Mouse (Mus musculus) frontal cortex, adult (tissue): ENCODE measurements around the gene Tmem252.
"Not testable (repeated sequence)": the region's sequence is repeated elsewhere in the genome, so short reads cannot be mapped to it uniquely, and the experiment has no call there.

ENCODE experiments used
- ATAC-seq: cut with Nextera tagmentation; 2 replicates; pipeline ENCODE4 v1.9.2; 2017; ENCODE audit warnings: mild to moderate bottlenecking, moderate library complexity, mixed read lengths; ENCODE audit not compliant: low TSS enrichment

Gene Tmem252

DNA sequence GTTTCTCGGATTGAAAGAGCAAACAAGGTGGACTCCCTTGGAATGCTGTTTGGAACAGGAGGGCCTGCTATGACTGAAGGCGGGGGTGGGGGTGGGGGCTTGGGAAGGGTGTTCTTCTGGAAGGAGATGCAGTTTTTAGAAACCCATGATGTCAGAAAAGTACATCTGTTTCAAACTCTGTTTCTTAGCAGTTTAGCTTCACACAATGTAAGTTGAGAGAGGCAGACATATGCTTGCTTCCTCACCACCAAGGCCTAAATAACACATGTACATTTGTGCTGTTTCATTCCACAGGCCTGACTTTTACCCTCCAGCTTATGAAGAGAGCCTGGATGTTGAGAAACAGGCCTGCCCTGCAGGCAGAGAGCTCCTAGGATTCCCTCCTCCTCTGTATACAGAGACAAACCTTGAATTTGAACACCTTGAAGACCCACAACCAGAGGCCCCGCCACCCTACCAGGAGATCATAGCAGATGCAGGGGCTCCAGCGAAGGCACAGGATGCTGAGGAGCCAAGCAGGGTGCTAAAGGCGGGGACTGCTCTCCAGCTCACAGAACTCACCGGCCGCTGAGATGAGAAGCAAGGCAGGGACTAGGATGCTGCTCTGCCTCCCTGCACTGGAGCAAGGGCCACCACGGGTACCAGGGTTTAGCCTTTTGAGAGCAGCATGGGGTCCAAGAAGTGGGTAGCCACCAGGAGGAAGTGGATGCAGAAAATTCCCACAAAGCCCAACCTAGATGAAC, 3.6 kb downstream of the Tmem252 start:
- ATAC-seq, result peak; percentile 94

DNA sequence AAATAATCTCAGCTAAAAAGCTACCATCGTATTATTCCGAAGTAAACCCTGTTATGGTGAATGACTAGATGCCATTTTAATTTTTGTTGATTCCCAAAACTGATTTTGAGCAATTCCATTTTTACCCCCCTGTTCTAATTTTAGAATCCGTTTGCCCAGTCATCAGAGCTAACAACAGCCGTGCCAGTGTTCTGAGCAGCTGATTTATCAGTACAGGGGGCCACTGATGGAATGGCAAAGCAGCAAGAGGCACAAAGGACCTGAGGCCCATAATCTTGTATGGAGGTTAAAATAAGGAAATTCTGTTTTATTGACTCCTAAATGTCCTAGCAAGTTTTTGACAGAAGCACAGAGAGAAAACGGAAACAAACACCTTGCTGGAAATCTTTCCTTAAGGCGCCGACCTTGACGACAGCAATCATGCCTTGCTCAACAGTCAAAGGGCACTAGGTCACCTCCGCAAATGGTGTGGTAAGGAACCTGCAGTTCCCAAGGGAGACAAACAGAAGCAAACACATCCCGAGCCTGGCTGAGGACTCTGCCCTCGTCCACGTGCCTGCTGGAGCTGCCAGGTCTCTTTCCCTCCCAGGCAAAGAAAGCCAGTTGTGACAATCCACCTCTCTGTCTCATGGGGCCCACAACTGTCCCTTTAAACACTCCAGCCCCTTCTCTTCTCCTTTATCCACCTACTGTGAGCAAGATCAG, 9.4 kb downstream of the Tmem252 start:
- ATAC-seq, result no peak

- ATAC-seq, result no peak
Observed at GRCm38 (mm10) chr19:24686411-24686810, 12.6 kb downstream of the Tmem252 start.

- no peak for ATAC-seq
Observed at GRCm38 (mm10) chr19:24688327-24688726, 14.5 kb downstream of the Tmem252 start.

DNA sequence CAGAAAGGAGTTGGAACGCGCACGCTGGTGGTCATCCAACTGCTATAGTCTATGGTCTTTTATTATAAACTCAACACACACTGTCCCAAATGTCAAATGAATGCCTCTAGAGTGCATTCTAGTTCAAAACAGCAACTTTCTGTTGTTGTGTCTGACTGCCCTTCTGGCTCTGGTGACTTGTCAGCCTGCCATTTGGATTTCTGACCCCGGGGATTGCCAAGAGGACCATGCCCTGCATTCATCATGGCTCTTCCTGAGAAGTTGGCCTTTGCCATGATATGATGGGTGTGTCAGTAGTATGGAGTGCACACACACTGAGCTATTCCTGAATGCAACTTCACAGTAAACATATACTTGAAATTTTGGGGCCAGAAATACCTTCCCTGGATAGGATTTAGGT, 15.7 kb downstream of the Tmem252 start:
- no peak for ATAC-seq

DNA sequence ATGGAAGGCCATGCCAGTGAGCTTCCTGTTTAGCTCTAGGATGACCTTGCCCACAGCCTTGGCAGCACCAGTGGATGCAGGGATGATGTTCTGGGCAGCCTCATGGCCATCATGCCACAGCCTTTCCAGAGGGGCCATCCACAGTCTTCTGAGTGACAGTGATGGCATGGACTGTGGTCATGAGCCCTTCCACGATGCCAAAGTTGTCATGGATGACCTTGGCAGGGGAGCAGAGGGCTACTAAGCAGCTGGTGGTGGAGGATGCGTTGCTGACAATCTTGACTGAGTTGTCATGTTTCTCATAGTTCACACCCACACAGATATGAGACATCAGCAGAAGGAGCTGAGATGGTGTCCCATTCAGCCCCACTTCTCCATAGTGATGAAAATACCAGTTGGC, 18.9 kb downstream of the Tmem252 start:
- no peak for ATAC-seq

- ATAC-seq, result no peak
Observed at GRCm38 (mm10) chr19:24697946-24698345, 24.1 kb downstream of the Tmem252 start.

GRCm38 (mm10) chr19:24698651-24699050, 24.8 kb downstream of the Tmem252 start:
- ATAC-seq, result peak; percentile 70

GRCm38 (mm10) chr19:24699196-24699595, 25.4 kb downstream of the Tmem252 start:
- ATAC-seq, result no peak

DNA sequence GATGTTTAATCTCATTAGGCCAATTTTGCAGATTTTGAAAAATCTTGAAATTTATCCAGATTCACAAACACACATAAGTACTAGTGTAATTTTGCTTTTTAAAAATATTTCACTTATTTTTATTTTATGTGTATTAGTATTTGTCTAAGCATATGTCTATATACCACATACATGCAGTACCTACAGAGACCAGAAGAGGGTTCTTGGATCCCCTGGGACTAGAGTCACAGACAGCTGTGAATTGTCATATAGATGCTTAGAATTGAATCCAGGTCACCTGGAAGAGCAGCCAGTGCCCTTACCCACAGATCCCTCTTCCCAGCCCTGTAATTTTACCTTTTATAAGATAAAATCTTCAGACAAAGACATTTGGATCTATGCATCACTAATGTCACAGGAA, 26.1 kb downstream of the Tmem252 start:
- no peak for ATAC-seq

DNA sequence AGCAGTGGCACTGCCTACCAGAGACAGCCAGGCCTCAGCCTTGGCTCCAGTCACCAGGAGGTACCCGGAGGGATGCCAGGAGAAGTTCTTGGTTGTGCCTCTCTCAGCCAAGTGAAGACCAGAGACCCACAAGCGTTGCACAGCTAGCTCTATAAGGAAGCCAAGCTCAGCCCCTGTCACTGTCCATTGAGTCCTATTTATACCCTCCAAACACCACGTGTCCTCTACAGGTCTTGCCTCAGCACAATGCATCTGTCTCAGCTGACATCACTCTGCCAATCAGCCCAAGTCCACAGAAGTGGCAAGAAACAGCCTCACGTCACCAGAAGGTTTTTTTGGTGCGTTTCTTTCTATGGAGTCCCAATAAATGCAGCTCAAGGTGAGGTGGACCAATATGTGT, 26.9 kb downstream of the Tmem252 start:
- ATAC-seq, result no peak

DNA sequence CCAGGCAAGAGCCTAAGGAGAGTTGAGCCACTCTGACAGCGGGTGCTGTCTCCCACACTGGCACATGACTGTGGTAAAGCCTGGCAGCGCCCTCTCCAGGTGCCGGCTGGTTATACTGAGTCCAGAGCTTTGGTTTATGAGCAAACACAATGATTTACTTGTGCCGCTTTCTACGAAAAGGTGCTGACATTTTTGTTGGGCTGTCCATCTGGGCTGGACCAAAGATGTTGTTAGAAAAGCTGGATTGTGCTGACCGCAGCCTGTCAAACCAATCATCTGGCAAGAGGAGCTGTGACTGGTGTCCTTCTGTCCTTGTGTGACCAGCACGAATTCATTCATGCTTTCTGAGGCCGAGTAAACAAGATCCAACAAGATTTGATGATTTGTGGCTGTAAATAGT, 27.9 kb downstream of the Tmem252 start:
- no peak for ATAC-seq

DNA sequence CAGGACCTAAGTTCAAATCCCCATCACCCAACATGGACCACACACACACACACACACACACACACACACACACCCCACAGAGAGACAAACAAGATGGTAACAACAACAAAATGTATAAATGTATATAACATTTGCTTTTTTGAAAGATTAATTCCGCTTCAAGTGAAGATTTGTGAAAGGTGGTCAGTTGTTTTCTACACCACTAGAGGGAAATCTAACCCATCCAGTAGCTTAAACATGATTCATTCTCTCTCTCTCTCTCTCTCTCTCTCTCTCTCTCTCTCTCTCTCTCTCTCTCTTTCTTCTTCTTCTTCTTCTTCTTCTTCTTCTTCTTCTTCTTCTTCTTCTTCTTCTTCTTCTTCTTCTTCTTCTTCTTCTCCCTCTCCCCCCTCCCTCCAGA, 29.4 kb downstream of the Tmem252 start:
- ATAC-seq, result not testable (repeated sequence)

GRCm38 (mm10) chr19:24703680-24704079, 29.9 kb downstream of the Tmem252 start:
- no peak for ATAC-seq

GRCm38 (mm10) chr19:24704326-24704725, 30.5 kb downstream of the Tmem252 start:
- ATAC-seq, result peak; percentile 39; the same call in 1 of the 2 replicates

GRCm38 (mm10) chr19:24705395-24705794, 31.6 kb downstream of the Tmem252 start:
- 0 out of 2 replicates have a peak, but pooled peaks have one; percentile 5 for ATAC-seq

DNA sequence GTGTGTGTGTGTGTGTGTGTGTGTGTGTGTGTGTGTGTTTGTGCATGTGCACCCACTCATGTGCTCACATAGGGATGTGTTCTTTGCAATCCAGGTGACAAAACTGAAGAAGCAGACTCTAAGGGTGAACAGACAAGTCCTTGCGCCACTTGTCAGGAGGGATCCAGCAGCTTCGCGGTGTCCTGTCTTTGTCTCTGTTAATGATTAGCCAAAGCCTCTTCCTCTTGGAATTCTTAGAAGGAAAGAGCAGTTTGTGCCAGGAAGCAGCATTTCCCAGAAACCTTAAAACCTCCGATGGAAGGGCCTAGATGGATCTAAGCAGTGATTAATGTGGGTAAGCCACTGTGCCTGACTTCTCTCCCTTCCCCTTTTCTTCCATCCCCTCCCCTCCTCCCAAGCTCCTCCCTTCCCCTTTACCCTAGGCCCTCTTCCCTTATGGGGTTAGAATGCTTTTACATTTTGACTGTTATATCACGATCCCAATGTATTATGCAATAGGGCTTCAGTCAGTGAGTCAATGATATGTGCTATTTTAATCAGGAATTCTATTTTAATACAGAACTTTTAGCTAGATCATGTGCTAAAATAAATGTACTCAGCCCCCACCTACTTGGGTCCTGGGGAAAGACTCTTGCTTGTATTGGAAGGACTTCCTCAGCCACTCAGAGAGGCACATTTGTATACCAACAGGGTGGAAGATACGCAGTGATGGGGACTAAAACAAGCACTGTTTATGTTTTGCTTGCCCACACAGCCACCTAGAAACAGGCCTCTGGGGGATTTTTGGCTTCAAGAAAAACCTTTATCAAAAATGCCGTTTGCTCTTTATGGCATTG, 33.5 kb downstream of the Tmem252 start:
- peak; percentile 69 for ATAC-seq

- 0 out of 2 replicates have a peak, but pooled peaks have one; percentile 22 for ATAC-seq
Observed at GRCm38 (mm10) chr19:24708032-24708431, 34.2 kb downstream of the Tmem252 start.

DNA sequence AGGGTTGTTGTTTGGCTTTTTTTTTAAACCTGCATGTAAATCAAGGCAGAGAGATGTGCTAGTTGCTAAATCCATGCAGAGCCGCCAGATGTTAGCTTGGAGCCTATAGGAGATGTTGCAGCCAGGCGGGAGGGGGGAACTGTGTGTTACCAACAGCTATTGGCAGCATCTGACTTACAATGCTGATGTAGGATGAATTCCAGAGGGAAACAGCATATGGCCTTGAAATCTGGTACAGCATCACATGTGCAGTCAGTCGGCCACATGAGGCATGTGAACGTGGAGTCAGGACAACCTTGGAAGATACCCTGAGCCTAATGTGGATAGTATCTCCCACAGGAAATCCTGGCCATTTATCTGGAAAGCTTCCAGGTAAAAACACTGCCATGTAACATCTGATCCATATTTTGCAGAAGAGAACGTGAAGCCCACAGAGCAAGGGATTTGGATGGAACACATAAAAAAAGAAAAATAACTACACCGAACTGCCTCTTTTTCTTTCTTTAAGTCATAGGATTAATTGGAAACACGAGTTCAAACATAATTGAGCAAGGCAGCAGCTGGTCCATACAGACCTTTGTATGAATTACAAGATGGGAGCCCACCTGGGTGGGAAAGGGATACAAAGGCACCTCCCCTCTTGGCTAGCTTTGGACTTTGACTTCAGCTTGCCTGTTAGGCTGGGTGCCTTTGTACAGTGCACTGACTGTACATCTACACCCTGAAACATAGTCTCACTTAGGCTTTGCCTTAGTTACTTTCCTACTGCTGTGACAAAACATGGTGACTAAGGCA, 42.7 kb downstream of the Tmem252 start:
- ATAC-seq, result peak; percentile 77

DNA sequence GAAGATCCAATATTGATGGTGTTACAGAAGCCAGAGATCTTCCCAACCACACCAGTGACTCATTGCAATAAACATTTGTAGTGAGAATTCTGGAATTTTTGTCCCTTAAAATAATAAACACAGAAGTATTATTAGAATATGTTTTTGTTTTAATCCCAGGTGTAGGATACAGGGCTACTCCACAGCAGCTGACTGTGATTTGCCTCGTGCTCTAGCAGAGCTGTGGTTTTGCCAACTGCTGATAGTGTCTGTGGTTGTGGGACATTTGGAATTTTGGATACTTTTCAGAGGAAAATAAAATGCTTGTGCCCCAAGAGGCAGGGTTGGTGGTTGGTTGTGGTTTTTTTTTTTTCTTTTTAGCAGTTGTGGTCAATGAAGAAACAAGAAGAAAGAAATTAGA, 44.2 kb downstream of the Tmem252 start:
- no peak for ATAC-seq

DNA sequence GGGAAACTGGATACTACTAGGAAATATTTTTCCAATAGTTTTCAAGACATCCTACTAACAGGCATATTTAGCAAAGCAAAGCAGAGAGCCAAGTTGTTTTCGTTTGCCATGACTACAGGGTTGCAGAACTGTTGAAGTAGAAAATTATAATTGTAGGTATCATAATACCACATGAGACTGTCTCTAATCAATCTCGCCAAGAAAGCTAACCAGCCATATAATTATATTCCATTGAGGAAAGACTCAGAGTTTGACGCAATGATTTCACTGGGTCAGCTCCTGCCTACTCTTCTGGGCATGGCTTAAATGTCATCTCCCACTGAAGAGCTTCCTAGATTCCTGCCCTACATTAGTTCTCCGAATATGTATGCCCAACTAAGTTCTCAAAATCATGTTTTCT, 45.7 kb downstream of the Tmem252 start:
- ATAC-seq, result no peak

DNA sequence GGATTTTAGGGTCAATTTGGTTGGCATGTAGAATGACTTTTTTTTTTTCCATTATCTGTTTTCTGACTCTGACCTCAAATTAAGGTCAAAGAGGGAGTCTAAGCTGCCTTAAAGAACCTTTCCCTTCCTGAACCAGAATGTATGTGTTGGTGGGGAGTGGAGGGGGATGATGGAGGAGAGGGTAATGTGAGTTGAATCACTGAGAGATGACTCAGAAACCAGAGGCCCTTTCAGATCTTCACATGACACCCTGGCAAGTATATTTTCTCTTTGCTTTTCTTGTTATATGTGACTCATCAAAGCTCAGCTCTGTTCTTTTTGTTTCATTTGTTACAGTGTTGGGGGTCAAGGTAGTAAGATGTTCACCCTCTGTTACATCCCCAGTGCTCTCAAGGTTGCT, 46.6 kb downstream of the Tmem252 start:
- ATAC-seq, result peak; percentile 51
